Mouse (Mus musculus): ENCODE results near the gene B9d2.

The B9d2 gene

DNA sequence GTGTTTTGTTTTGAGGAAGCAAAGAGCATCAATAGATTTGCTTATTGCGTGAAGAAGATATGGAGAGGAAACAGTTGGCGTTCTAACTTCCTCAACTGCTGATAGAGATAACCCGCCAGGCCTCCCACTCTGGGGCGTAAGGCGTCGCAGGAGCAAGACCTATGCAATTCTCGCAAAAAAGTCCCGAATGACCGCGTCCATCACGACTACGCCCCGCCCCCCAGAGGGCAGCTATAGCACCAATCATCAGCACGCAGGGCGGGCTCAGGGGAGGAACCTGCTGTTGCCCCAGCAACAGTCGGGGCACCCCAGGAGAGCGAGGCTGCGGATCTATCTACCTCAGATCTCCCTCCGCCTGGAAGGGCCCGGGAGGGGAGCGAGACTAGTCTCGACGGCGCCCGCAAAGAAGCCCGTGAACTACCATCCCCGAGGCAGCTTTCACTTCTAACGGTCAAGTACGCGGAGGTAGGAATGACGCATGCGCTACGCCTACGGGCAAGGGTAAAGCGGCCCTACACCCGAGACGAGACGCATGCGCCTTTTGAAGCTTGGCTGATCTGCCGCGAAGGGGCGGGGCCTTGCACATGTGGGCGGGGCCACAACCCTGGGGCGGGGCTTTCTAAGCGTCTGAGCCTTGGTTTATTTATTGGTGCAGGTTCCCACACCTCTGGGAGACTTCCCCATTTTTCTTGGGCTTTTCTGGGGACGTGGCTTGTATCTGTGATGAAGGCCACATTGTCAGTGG is at the start of gene B9d2:
TSS of gene B9d2 (plus strand) at position 267 of the 745 bp plus-strand sequence.
- peak; percentile 98 for DNase-seq (ENCODE audit: low read depth, low spot score)

DNA sequence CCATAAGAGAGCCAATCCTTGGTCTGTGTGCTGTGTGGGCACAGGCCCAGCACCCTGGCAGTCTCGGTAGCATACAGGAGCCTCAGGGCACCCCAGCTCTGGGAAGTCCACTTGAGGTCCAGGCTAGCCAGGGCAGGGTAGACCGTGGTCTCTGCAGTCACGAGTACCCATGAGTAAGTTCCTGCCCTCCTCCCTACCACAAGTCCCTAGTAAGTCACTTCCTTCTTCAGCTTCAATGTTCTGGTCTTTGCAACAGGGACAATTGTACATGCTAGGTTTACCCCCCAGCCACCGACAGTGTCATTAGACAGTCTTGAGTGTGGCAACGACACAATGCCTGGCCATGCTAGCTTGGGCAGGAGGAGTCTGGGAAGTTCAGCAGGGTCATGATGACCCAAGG is 47.9 kb upstream of the B9d2 start:
- DNase-seq (ENCODE audit: low read depth, low spot score): no peak

DNA sequence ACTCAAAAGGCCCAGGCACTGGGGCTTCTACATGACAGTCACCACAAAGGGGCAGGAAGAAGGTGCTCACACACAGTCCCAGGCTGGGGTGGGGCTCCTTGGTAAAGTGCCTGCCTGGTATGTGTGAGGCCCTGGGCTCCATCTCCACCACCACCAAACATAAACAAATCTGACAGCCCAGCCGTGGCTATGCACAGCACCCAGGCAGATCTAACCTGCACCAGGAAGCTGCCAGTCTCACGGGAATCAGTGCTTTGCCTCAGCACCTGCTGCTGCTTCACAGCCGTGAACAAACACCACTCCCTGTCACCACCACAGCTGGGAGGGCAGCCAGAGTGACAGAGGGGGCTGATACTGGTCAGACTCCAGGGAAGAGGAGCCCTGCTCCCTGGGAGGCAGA is 44.2 kb upstream of the B9d2 start:
- DNase-seq (ENCODE audit: low read depth, low spot score): no peak

DNA sequence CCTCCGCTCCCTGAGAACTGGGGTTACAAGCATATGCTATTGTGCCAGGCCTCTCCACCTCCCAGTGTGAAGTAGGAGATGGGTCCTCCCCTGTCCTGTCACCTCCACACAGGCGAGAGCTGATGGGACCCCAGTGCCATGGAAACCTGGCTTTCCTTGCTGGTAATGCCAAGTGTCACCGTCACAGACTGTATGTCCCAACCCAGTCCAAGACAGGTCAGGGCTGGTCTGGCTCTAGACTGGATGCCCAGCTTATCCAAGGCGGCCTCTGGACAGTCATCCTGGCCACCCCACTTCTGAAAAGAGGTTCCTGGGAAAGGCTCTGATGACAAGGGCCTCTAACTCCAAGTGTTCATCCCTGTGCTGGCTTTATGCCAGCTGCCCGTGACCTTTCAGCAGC is 43.5 kb upstream of the B9d2 start:
- DNase-seq (ENCODE audit: low read depth, low spot score): no peak

DNA sequence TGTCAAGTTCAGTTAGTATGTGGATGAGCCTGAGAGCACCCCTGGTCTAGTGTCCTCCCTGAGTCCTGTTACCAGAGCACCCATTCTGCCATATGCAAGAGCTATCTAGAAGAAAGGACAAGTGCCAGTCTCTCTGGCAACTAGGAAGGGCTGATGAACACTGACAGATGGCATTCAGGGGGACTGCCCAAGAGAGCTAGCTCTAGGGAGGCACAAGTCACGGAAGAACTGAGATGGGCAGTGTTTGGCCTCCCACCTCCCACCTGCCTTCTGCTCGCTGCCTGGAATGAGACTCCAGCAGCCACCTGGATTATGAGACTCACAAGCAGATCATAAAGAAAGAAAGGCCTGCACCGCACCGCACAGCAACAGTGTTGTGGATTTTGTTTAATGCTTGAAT is 40.8 kb upstream of the B9d2 start:
- no peak for DNase-seq (ENCODE audit: low read depth, low spot score)

DNA sequence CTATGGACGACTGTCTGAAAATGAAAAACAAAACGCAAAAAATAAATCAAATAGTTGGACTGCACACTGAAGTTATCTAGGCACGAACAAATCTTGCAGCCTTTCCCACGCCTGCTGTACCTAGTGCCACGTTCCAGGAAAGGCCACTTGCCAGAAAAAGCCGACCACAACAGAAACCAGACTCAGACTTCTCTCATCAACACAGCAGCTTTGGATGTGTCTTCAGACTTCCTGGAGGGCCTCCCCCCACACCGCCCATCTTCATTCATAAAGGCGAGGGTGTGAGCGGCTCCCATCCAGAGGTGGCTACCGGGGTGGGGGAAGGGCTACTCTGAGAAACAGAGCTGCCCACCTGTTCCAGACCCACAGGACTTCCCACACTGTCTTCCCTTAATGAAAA is 36.4 kb upstream of the B9d2 start:
- DNase-seq (ENCODE audit: low read depth, low spot score): no peak

DNA sequence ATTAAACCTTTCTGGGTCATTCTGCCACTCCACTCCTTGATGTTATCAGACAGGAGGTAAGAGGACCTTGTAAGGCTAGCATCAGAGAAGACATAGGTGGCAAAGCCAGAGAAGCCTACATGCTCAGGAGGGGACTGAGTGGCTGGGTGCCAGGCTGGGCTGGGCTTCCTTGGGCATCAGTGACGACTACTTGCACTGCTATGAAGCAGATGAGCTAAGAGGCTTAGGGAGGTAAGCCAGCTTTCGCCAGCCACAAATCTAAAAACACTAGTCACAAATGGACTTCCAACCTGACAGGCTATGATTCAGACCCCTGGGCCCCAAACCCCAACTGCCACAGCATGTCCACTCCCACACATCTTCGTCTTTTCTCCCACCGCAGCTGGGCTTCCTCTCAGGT is 35.9 kb upstream of the B9d2 start:
- DNase-seq (ENCODE audit: low read depth, low spot score): no peak

DNA sequence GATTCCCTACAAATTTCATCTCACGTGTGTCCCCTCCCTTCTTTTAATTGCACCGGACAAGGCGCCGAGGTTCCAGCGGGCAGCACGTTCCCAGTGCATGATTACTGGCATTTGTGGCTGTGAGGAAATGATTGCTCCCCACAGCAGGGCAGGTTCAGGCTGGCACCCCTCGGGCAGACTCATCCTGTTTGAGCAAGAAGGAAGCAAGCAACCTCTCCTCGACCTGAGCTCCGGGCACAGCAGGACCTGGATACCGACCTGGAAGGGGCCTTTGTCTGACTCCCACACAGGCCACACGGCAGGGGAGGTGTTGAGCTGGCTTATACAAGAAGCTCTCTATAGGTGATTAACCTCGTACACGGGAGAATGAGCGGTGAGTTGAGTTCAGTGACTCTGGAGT is 35.5 kb upstream of the B9d2 start:
- no peak for DNase-seq (ENCODE audit: low read depth, low spot score)

DNA sequence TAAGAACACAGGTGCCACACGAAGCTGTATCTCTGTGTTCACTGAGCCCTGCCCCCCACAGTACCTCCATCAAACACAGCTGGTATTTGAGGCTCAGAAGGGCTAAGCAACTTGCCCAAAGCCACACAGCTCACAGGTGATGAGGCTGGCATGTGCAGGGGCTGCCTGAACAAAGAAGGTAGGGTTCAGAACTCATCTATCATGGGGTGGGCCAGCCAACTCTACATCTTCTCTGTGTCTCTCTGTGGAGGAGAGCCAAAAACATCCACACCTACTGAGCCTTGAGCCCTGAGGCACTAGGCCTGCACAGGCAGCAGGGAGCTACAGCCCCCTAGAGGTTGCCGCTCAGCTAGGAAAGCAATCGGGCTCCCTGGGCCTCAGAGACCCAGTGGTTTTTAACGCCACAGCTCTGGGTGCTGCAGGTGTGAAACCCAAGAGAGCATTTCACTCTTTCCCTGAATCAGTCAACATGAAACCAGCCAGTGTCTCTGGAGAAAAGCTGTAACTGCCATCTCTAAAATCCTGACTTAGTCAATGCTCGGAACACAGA is 32.9 kb upstream of the B9d2 start:
- DNase-seq (ENCODE audit: low read depth, low spot score): peak; percentile 68

DNA sequence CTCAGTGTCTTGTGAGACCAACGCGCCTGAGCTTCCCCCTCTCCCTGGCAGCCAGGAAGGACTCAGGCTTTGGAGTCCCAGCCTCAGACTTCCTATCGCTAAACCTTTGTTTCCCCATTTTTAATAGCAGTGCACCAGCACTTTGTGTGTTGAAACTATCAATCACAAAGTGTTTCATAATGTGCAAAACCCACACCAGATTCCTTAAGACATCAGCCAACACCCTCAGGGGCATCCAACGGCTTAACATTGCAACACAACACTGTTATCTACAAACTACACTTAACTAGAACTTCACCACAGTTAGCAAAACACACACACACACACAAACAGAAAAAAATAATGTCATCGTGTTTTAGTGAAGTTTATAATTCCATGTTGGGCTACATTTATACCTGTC is 30.7 kb upstream of the B9d2 start:
- no peak for DNase-seq (ENCODE audit: low read depth, low spot score)

DNA sequence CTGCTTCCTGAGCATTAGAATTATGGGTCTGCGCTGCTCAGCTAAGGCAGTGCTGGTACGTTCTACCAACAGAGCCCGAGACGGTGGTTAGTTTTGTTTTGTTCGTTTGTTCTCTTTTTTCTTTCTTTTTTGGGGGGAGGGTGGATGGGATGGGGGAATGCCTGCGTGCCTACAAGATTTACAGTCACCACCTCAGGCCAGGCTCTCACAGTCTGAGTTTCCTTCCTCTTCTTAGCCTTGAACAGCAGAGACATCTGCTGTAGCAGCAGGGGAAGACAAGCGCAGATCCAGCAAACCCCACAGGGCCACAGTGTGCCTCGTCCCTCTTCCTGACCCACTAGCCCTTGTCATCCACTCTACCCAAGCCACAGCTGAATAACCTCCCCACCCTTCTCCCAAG is 29.3 kb upstream of the B9d2 start:
- peak; percentile 23 for DNase-seq (ENCODE audit: low read depth, low spot score)

DNA sequence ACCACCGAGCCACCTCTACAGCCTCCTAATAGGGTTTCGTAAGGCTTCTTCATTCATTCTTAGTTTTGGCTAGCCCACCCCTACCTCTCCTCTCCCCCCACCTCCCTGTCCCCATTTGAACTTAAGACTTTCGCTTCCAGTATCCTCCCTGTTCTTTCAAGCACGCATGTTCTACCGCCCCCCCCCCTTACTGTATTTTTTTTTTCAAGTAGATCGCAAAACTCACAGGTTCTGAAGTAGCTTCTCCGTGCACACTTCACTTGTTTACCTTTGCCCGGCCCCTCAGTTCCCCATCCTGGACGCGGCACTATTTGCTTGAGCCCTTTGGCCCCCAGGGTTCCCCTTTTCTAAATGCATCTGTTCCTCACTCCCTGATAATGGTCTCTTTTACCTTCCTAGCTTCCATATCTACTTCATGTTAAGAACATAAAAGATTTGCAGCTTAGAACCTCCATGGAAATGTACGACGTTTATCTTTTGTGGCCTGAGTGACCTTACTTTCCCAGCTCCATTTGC is 28.3 kb upstream of the B9d2 start:
- no peak for DNase-seq (ENCODE audit: low read depth, low spot score)

DNA sequence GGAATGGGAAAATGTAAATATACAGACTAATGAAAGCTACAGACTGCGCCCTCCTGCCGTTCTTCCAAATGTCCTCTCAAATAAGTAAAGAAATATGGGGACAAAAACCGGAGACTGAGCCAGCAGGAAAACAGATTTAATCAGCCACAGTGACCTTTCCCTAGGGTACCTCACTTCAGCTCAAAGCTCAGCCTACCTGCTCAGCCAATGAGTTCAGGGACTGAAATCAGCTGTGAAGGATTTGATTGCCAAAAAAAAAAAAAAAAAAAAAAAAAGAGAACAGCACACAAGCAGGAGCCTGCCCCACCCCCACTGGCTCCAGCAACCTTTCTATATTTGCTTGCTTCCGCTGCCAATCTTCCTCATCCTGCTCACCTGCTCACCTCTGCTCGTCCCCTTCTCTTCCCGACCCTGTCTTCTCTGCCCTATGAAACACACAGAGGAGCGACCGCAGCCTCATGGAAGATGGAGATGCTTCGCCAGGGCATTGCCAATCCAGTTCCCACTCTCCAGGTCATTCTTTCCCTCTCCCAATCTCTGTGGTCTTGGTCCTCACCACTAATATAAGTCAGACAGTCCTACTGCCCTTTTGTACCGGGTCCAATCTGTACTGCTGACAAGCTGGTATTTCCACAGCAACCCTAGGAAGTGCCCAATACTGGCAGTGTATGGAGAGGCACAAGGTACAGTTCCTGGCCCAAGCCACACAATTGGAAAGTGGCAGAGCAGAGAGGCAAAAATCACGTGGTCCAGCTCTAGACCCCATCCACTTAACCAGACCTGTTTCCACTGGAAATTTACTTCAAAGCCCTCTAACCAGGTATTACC is 24.8 kb upstream of the B9d2 start:
- DNase-seq (ENCODE audit: low read depth, low spot score): no peak

DNA sequence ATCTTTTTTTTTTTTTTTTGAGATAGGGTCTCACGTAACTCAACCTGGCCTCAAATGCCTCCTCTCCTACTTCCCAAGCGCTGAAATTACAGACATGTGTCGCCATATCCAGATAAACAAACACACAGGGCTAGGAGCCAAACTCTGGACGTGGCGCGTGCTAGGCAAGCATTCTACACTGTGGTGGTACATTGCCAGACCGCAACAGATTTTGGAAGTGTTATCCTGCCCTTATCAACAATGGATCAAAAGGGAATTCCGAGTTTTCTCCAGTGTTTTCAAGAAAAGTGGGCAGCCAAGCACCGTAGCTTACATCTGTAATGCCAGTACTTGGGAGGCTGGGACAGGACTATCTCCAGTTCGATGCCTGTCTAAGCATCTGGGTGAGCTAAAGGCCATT is 22.8 kb upstream of the B9d2 start:
- DNase-seq (ENCODE audit: low read depth, low spot score): no peak

DNA sequence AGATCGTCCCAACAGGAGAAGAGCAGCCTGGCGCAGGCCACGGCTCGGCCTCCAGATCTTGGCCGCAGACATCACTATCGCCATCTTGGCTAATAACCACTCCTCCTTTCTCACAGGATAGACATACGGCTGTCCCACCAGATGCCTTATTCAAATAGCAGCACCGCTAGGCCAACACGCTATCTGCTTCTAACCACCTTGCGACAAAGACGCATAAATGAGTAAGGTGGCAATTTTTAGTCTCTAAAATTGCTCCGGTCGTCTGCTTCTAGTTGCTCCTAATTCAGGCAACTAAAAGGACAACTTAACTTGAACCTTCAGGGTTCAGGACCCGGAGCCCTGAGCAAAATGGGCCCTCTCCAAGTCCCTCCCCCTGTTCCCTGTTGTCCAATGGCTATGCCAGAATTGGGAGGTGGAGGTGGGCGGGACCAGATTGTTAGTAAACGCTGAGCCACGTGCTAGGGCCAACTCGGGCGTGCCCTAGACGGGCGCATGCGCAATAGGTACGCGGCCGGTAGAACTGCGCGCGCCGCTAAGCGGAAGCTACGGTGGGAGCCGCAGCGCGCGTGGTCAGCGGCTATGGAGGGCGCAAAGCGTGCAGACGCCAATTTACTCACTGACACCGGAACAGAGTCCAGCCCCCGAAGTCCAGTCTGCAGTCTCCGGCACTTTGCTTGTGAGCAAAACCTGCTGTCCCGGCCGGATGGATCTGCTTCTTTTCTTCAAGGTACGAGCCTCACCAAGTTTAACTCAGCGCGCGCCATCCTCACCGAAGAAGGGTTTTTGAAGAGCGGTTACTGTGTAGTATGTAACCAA is 21.7 kb upstream of the B9d2 start, which contains the start of the genes Bckdha and Exosc5:
TSS of gene Bckdha (minus strand) at position 325 of the 816 bp plus-strand sequence.
TSS of gene Exosc5 (plus strand) at position 508 of the 816 bp plus-strand sequence.
- peak; percentile 100 for DNase-seq (ENCODE audit: low read depth, low spot score)

DNA sequence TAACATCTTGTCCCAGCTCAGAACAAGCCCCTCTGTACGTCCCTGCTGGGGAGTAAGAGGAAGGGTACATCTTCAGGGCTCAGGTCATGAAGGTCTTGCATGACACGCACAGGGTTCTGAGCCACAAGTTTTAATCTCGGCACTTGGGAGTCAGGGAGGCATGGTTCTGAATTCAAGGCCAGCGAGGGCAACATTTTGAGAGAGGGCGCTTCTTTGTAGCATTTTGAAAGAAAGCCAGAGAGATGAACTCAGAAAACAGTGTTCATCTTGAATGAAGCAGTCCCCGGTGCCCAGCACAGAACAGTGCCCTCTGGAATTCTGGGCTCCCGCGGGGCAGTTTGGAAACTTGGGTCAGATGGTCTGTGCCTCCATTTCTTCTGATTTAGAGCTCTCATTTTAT is 14.2 kb upstream of the B9d2 start:
- DNase-seq (ENCODE audit: low read depth, low spot score): no peak

DNA sequence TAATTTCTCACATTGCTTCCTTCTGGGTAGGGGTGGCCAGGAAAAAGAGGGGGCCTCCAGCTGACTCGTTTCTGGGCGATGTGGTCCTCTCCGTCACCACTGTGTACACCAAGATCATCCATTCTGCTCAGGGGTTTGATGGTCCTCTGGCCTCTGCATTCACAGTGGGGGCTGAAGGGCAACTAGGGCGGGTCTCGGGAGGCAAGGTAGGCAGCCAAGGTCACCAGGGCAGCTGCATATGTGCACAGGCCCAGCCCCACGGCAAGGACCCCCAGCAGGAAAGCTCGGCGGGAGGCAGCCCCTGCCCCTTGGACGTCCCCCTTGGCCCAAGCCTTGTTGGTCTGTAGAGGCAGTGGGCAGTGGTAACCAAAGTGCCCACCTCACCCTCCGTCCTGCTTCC is 11.4 kb upstream of the B9d2 start:
- peak; percentile 70 for DNase-seq (ENCODE audit: low read depth, low spot score)

DNA sequence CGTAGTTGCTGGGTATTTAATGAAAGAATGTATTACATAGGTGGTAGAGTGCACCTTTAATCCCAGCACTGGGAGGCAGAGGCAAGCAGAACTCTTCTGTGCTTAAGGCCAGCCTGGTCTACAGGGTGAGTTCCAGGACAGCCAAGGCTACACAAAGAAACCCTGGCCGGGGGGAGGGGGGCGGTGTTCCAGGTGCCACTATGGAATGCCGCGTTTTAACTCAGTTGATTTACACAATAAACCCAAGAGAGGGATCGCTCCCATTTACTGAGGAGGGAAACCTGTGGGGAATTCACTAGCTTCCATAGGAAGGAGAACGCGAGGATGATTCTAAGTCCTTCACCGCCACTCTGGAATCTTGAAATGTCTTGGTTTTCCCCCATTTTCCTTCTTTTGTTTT is 10.9 kb upstream of the B9d2 start:
- DNase-seq (ENCODE audit: low read depth, low spot score): peak; percentile 94

DNA sequence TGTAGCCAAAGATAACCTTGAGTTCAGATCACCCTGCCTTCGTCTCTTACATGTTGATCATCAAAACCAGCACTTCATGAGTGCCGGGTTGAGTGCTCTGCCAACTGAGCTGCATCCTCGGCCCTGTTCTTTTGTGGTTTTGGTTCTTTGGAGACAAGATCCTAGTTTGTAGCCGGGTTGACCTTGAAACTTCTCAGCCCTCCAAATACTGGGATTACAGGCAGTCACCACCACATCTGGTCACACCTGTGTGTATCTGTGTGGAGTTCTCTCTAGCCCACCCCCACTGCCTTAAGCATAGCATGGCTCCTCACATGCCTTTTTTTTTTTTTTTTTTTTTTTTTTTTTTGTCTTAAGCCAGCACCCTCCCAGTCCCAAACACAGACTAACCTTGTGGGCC is 10.5 kb upstream of the B9d2 start:
- peak; percentile 62 for DNase-seq (ENCODE audit: low read depth, low spot score)

DNA sequence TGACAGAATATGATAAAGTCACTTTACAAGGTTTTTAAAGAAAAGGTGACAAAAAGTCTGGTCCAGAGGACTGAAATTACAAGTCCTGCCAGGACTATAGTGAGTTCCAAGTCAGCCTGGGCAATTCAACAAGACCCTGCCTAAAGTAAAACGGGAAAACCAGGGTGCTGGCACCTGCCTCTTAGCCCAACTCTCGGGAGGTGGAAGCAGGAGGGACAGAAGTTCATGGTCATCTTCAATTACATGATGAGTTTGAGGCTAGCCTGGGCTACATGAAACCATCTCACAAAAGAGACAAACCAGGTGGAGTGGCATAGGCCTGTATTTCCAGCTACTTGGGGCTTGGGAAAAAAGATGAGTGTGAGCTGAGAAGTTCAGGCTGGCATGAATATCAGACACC is 8.9 kb upstream of the B9d2 start:
- DNase-seq (ENCODE audit: low read depth, low spot score): no peak

DNA sequence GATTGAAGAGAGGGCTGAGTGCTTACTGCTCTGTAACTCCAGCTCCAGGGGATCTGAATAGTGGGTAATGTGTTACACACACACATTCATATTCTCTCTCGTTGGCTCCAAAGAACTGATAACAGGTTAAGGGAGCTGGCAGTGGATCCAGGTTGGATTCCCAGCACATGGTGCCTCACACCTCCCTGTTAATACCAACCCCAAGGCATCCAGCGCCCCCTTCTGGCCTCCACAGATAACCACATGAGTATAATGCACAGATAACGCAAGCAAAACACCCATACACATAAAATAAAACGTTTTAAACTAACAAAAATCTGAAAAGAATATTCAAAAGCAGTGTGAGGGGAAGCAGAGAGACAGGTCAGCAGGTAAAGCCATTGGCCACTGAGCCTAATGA is 8.1 kb upstream of the B9d2 start:
- peak; percentile 75 for DNase-seq (ENCODE audit: low read depth, low spot score)

DNA sequence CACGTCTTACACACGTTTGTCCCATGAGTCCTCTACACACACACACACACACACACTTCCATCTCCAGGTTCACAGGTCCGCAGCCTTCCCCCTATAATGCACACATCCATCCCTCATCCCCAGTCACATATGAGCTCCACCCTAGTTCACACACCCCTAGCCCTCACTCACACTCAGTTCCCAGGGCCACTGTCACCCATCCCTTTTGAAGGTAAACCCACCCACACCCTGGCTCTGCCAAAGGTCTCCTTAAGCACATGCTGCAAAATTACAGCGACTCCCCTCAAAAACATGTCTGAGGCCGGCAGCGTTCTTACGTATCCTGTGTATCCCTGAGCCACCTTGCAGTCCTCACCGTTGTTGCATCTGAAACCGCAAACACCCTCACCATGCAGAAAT is 6.3 kb upstream of the B9d2 start:
- no peak for DNase-seq (ENCODE audit: low read depth, low spot score)
